Mouse (Mus musculus) thymus, adult 2 months (tissue): Measurements from ENCODE around the gene Plekhh3. TPM values are rescaled to one million over a fixed set of nuclear protein-coding genes. Genes with fewer than 3 reads are reported as not detected.
"Not testable (repeated sequence)": the region's sequence is repeated elsewhere in the genome, so short reads cannot be mapped to it uniquely, and the experiment has no call there.

Experiments used
- DNase-seq: peaks from one replicate; pipeline ENCODE4 v3.0.0; 2021
- H3K27ac ChIP-seq: fragments of 200-500 bp; 2 replicates; pipeline ENCODE4 v1.5.1; 2012; ENCODE audit warnings: low read length, control low read depth; ENCODE audit not compliant: control insufficient read depth, insufficient read depth
- H3K27me3 ChIP-seq: fragments of 200-500 bp; 2 replicates; pipeline ENCODE4 v1.6.1; 2012; ENCODE audit warnings: mild to moderate bottlenecking, low read length, moderate library complexity, mixed read lengths; ENCODE audit not compliant: control insufficient read depth, insufficient read depth
- H3K36me3 ChIP-seq: fragments of 200-500 bp; 2 replicates; pipeline ENCODE4 v1.6.1; 2012; ENCODE audit warnings: mild to moderate bottlenecking, low read length, moderate library complexity; ENCODE audit not compliant: control insufficient read depth, insufficient read depth
- H3K4me1 ChIP-seq: fragments of 200-500 bp; replicated peaks from 2 replicates; pipeline ENCODE4 v1.6.1; 2012; ENCODE audit warnings: low read length; ENCODE audit not compliant: control insufficient read depth, insufficient read depth
- H3K4me3 ChIP-seq: fragments of 200-500 bp; 2 replicates; pipeline ENCODE4 v1.5.1; 2012; ENCODE audit warnings: mild to moderate bottlenecking, low read length, control low read depth, moderate library complexity; ENCODE audit not compliant: control insufficient read depth, insufficient read depth
- CTCF ChIP-seq: fragments of 200-500 bp; IDR thresholded peaks from 2 replicates; pipeline ENCODE4 v1.5.1; 2012; ENCODE audit warnings: mild to moderate bottlenecking, control low read depth, low read length, moderate library complexity, borderline replicate concordance; ENCODE audit not compliant: control insufficient read depth, poor library complexity, insufficient read depth; ENCODE audit errors: extremely low read depth
- POLR2A ChIP-seq: fragments of 200-500 bp; IDR thresholded peaks from 2 replicates; pipeline ENCODE4 v1.6.1; 2012; ENCODE audit warnings: mild to moderate bottlenecking, low read length, control low read depth, moderate library complexity; ENCODE audit not compliant: control insufficient read depth, poor library complexity, insufficient read depth; ENCODE audit errors: extremely low read depth
- WGBS: fragments of 180-500 bp; shearing (Covaris S2); methylation state at CpG from one replicate; pipeline ENCODE4 v1.1.7; 2018; 5-methylcytosine and 5-hydroxymethylcytosine counted together
- polyA plus RNA-seq: library from polyadenylated mRNA; depleted of rRNA; stranded (reverse); fragments of >200 nt; gene quantifications from 2 replicates; pipeline ENCODE4 v1.2.3, GENCODE M21; 2012

The Plekhh3 gene
- polyA plus RNA-seq, 1 experiment = 11.9 TPM

- WGBS = 62% methylated on average over 12 of the region's 12 CpGs
- no peak for DNase-seq
- no peak overlapping the region for H3K4me3 ChIP-seq
- TF ChIP-seq CTCF (no peak), POLR2A (no peak)
- no peaks in the 10 kb centered on the region for H3K36me3 ChIP-seq
- H3K27ac ChIP-seq = no peak overlapping the region
- H3K27me3 ChIP-seq = no peaks in the 10 kb centered on the region
- H3K4me1 ChIP-seq = 0 out of 2 replicates have a peak, but pooled peaks cover 2% of the 10 kb centered on the region
Measured at GRCm38 (mm10) chr11:101133037-101133436, 38.1 kb downstream of the Plekhh3 start.

- no peak overlapping the region for H3K4me3 ChIP-seq
- H3K36me3 ChIP-seq = no peaks in the 10 kb centered on the region; the same call in 1 of the 2 replicates
- no peak for DNase-seq
- WGBS = 99% methylated on average over 6 of the region's 6 CpGs
- H3K27ac ChIP-seq = no peak overlapping the region
- no peaks in the 10 kb centered on the region for H3K27me3 ChIP-seq
- 0 out of 2 replicates have a peak, but pooled peaks cover 2% of the 10 kb centered on the region for H3K4me1 ChIP-seq
- TF ChIP-seq CTCF (no peak), POLR2A (no peak)
Measured at GRCm38 (mm10) chr11:101131701-101132100, 39.5 kb downstream of the Plekhh3 start.

- H3K4me3 ChIP-seq = no peak overlapping the region
- H3K27ac ChIP-seq = no peak overlapping the region
- no peaks in the 10 kb centered on the region for H3K27me3 ChIP-seq
- H3K4me1 ChIP-seq = 0 out of 2 replicates have a peak, but pooled peaks cover 2% of the 10 kb centered on the region
- H3K36me3 ChIP-seq = peaks cover 3% of the 10 kb centered on the region
- 82% methylated on average over 2 of the region's 2 CpGs for WGBS
- no peak for TF ChIP-seq POLR2A
- no peak for TF ChIP-seq CTCF
- no peak for DNase-seq
Measured at GRCm38 (mm10) chr11:101131187-101131586, 40.0 kb downstream of the Plekhh3 start.

- Histone ChIP-seq H3K4me1 (0 out of 2 replicates have a peak, but pooled peaks cover 2% of the 10 kb centered on the region), H3K27ac (no peak overlapping the region), H3K36me3 (peaks cover 12% of the 10 kb centered on the region), H3K27me3 (no peaks in the 10 kb centered on the region), H3K4me3 (no peak overlapping the region)
- no peak for TF ChIP-seq CTCF
- no peak for TF ChIP-seq POLR2A
- WGBS = 65% methylated on average over 18 of the region's 18 CpGs
- DNase-seq = no peak
Measured at GRCm38 (mm10) chr11:101130056-101130756, 40.9 kb downstream of the Plekhh3 start.

GRCm38 (mm10) chr11:101128996-101129577, 42.1 kb downstream of the Plekhh3 start:
- WGBS = 87% methylated on average over 11 of the region's 11 CpGs
- TF ChIP-seq CTCF (no peak), POLR2A (no peak)
- Histone ChIP-seq H3K4me3 (no peak overlapping the region), H3K4me1 (0 out of 2 replicates have a peak, but pooled peaks cover 2% of the 10 kb centered on the region), H3K27ac (no peak overlapping the region), H3K36me3 (peaks cover 12% of the 10 kb centered on the region), H3K27me3 (no peaks in the 10 kb centered on the region)
- no peak for DNase-seq

GRCm38 (mm10) chr11:101127075-101127474, 44.1 kb downstream of the Plekhh3 start:
- Histone ChIP-seq H3K4me1 (0 out of 2 replicates have a peak, but pooled peaks cover 2% of the 10 kb centered on the region), H3K27ac (no peak overlapping the region), H3K27me3 (no peaks in the 10 kb centered on the region), H3K36me3 (peaks cover 12% of the 10 kb centered on the region), H3K4me3 (no peak overlapping the region)
- WGBS = 100% methylated on average over 1 of the region's 1 CpGs
- DNase-seq = no peak
- no peak for TF ChIP-seq POLR2A
- TF ChIP-seq CTCF = no peak

- peaks cover 12% of the 10 kb centered on the region for H3K36me3 ChIP-seq
- 98% methylated on average over 9 of the region's 9 CpGs for WGBS
- not testable (repeated sequence) for H3K27ac ChIP-seq, H3K27me3 ChIP-seq, H3K4me1 ChIP-seq, H3K4me3 ChIP-seq, DNase-seq
Measured at GRCm38 (mm10) chr11:101125008-101125407, 46.1 kb downstream of the Plekhh3 start.

GRCm38 (mm10) chr11:101124494-101124893, 46.7 kb downstream of the Plekhh3 start:
- H3K4me1 ChIP-seq, DNase-seq, H3K27ac ChIP-seq, H3K27me3 ChIP-seq, H3K4me3 ChIP-seq: not testable (repeated sequence)
- 98% methylated on average over 8 of the region's 8 CpGs for WGBS
- H3K36me3 ChIP-seq = peaks cover 12% of the 10 kb centered on the region
